Mouse (Mus musculus): ENCODE measurements around the gene Pdgfa.

Pdgfa gene

DNA sequence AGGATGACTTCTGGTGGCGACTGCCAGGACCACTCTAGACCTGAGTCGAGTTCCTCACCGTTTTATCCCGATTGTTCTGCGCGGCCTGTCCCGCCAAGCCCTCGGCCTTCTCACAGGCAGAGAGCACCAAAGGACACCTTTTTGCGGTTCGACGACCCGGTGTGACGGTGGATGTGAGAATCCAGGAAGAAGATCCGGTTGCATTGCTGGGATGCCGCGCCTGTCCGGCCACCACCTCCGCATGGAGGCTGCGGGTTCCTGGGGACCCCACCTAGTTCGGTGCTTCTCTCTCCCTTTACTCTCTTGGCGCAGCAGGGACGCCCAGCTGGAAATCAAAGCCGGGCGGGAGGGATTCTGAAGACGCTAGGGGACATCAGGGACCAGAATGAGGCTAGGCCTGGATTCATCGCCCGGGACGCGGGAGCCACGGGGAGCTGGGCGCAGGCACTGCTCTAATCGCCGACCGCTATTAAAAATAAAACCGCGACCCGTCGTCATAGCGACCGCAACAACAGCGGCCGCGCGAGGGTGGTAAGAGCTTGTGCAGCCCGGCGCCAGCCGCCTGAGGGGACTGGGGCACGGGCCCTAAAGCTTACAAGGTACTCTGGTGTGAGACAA lies at the start of gene Pdgfa:
Gene Pdgfa (minus strand): TSS at position 200 of the 618 bp plus-strand sequence.
- peak; percentile 28 to 32 for DNase-seq

GRCm38 (mm10) chr5:139046636-139047035 lies 49.5 kb upstream of the Pdgfa start:
- no peak for DNase-seq

DNA sequence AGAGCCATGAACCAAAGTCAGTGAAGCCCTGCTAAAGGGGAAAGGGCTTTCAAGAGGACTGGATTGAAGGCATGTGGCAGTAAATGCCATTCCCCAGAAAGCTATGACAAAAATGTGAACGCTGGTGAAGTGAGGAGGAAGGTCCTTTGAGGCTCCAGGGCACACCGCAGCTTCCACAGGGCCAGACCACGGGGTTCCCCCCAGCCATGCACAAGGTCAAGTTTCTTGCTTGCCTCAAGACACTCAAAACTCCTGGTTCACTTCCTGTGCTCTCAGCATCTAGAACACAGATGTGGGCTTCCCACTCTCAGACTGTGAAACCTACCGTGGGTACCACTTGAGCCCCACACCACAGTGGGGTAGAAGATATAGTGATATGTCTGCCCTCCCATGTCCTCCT lies 46.4 kb upstream of the Pdgfa start:
- no peak for DNase-seq

GRCm38 (mm10) chr5:139042299-139042698 lies 45.1 kb upstream of the Pdgfa start:
- no peak for DNase-seq

GRCm38 (mm10) chr5:139035171-139035570 lies 38.0 kb upstream of the Pdgfa start:
- no peak for DNase-seq

DNA sequence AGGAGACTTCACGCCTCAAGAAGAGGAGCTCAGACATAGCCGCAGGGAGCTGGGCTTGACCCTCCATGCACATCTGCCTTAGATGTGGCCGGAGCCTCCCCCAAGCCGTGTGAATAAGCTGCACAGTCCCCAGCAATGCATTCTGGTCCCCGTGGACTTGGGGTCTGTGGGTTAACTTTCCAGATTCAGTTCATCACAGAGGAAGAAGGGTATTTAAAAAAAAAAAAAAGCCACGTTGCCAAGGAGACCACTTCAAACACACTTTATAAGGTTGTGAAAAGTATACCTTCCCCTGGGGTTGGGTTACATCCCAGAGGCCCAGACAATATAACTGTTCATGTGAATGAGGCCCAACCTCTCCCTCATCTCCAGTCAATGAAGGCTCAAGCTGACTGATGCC lies 37.6 kb upstream of the Pdgfa start:
- DNase-seq: no peak

DNA sequence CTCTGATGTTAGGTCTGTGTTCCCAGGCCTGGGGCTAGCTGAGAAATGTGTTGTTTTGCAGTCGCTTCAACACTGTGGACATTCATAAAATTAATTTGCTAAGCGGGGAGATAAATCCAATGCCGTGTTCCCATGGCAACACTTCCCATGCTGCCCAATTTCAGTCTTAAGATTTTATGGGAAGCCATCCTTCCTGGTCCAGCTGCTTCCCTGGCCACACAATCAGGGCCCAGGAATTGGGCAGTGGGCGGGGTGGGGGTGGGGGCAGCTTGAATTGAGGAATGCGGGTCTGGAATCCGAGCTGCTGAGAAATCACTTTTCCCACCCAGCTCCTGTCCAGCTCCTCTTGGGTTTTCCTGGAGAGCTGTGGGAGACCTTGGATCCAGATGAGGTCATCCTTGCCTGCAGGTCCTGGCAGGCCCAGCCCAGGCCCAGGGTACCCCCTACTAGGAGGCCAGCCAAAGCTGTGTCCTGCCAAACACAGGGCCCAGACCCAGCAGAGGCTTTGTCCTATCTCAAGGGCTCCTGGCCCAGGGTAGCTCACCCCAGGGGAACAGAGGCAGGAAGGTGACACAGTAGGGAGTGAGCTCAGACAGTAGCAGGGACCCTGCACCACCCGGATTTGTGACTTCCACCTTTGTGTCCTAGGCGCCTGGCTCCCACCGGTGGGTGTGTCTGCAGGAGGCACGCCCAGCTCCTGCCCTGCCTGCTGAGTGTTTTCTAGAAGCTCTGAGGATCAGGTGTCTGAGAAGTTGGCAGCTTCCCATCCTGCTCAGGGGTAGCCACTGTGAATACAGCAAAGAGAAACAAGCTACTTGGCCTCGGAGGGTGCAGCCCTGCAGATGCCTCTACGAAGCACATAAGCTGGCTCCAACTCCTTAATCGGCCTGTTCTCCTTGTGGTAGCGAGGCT lies 36.5 kb upstream of the Pdgfa start:
- peak; percentile 30 to 48 for DNase-seq

DNA sequence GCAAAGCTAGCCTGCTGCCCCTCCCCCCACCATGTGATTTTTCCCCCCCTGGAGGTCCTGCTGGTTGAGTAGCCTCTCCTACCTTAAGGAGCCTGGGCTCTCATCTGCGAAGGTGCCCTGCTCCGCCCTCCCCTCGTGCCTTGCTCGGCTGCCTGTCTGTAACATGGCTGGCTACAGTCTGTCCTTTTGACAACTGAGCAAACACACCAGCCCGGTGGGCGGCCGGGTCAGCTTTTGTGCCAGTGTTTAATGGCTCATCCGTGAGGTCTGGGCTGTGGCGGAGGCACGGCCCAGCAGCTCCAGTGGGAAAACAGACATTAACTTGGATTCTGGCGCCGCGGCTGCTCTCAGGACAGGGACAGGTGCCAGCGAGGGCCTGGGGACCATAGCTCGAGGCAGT lies 30.4 kb upstream of the Pdgfa start:
- DNase-seq: no peak

- peak; percentile 60 to 72 for DNase-seq
Measured at GRCm38 (mm10) chr5:139024351-139025105, 27.4 kb upstream of the Pdgfa start.

GRCm38 (mm10) chr5:139020595-139020994 lies 23.4 kb upstream of the Pdgfa start:
- no peak for DNase-seq

GRCm38 (mm10) chr5:139017371-139018124 lies 20.4 kb upstream of the Pdgfa start:
- DNase-seq: no peak

DNA sequence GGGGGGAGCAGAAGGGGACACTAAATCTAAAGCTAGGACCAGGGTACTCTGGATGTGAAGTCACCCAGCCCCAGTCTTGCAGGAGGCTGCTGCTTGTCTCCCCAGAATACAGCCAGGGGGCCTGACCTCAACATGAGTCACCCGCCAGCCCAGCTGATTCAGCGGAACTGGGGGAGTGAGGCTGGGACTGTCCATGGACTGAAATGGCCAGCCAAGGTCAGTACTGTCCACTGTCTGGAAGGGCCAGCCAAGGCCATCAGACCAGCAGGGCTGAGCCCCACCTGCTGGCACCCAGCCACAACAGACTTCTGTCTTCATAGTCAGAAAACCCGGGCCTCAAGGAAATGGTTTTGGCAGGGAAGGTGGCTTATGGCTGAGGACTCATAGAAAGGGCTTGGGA lies 17.9 kb upstream of the Pdgfa start:
- DNase-seq: peak in 1 of 2 experiments; percentile 32

DNA sequence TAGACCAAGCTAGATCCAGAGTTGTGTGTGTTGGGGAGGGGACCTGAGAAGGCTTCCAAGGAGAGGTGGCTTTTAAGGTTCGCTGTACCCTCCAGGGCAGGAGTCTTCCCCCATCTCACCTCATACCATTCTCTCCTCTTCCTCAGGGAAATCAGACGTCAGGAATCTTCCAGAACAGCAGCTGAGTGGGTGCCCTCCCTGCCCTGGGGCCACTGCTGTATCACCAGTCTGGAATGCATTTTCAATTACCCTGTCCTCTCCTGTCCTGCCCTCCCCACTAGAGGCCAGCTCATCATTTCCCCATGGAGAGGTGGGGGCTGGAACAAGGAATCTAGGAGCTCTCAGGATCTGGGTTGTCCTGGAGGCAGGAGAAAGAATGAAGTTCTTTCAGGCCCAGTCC lies 13.5 kb upstream of the Pdgfa start:
- no peak for DNase-seq

DNA sequence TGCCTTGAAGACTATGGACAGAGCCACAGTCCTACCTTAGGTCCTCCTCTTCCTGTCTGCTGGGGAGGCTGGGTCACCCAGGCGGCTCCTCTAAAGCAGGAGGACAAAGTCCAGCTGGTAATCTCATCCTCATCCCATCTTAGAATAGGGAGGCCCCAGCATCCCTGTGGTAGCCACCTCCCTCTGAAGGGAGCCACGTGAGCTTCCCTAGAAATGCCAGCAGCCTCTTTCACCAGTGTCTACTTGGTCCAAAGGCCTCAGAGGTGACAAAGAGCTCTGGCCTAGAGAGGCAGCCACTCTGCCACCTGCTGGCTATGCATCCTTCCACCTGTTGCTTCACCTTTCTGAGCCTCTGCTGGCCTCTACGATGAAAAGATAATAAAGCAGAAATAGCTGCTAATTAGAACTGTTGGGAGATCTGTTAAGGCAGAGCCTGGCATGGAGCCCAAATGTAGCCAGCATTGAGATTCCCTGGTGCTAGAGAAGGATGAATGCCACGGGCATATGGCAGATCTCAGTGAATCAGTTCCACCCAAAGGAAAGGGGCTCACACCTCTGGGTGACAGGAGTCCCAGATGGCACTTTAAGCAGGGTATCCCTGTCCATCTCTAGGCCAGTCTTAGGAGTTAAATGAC lies 10.1 kb upstream of the Pdgfa start:
- DNase-seq: peak; percentile 51

GRCm38 (mm10) chr5:139004588-139004987 lies 7.4 kb upstream of the Pdgfa start:
- no peak for DNase-seq

DNA sequence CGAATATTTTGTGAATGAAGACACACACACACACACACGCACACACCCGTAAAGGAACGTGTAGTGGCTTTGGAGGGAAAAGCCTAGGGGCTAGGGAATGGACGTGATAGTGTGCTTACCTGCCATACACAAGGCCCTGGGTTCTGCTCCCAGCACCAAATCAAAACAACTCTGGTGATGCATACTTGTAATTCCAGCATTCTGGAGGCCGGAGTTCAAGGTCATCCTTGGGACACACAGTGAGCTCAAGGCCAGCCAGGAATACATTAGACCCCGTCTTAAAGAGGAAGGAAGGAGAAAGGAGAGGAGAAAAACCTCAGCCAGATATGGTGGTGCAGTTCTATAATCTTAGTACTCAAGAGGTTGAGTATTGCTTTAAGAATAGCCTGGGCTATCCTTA lies 2.5 kb upstream of the Pdgfa start:
- DNase-seq: no peak

- peak; percentile 18 to 24 for DNase-seq
Measured at GRCm38 (mm10) chr5:138997936-138998580, 888 bp upstream of the Pdgfa start.

- DNase-seq: peak; percentile 71 to 74
Measured at GRCm38 (mm10) chr5:138996322-138997073, 672 bp downstream of the Pdgfa start.

GRCm38 (mm10) chr5:138995721-138996311 lies 1.4 kb downstream of the Pdgfa start:
- DNase-seq: peak; percentile 76 to 77
